Mouse (Mus musculus) kidney, adult 2 months (tissue): ENCODE measurements at regions not wholly inside any gene's neighbourhood (a gene's known extent, or its start where the extent isn't known, plus 50 kb on each side); places are given as distances from the start of the nearest gene placed in this dataset.

Experiments used
- CTCF ChIP-seq: fragments of 200-500 bp; conservative IDR thresholded peaks from 2 replicates; pipeline ENCODE4 v1.5.1; 2011; ENCODE audit warnings: low read depth, mild to moderate bottlenecking, control low read depth, low read length, moderate library complexity, mixed read lengths; ENCODE audit not compliant: insufficient read depth, insufficient read length
- POLR2A ChIP-seq: fragments of 200-500 bp; IDR thresholded peaks from one replicate; pipeline ENCODE4 v1.6.1; 2011; ENCODE audit warnings: low read depth, low read length, control low read depth

- TF ChIP-seq POLR2A (no peak), CTCF (no peak)
These were observed 460.4 kb upstream of the Cdh11 start for GRCm38 (mm10) chr8:103245864-103246263.
